ENCODE assay signal across 10 mouse cellular contexts in the genomic region with DNA sequence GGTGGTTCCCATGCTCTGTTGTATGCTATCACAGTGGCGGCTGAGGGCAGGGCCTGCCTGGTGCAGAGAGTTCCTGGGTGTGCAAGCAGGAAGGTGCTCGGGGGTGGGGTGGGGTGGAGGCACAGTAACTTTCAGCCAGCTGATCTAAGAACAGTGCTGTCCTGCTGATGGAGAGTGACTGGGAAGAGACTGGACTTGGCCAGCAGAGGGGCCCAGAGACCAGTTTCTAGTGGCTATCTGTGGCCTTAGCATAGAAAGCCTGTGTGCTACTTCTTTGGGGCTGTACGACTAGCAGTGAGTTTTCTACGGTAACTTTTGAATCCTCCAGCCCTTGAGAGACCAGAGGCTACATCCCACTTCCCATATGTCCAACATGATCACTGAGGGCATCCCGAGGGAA. TPM values are rescaled to one million over a fixed set of nuclear protein-coding genes. Genes with fewer than 3 reads are reported as not detected.
DNase-seq lines count a peak whose midpoint lies in the region; ATAC-seq and TF ChIP-seq lines count a peak whose summit lies in the region.
"Had no signal": no experiment of that assay in that cellular context is flagged by ENCODE, and none has a peak within 500 bp of the region (broad histone marks: within the 10 kb centered on the region; RNA-seq: fewer than 3 reads in every experiment).

No protein-coding gene starts in this region.

- no peaks in the 10 kb centered on the region for H3K4me1 ChIP-seq in liver, embryonic 14.5 days (replicated peaks; ENCODE audit: control insufficient read depth in 2 of 2, insufficient read depth in 2 of 2, low read length in 1 of 2)
- peaks cover 17% of the 10 kb centered on the region; the same call in 1 of the 2 replicates for H3K4me1 ChIP-seq in neural tube, embryonic 12.5 days

- H3K27ac ChIP-seq in liver, embryonic 14.5 days: no peak overlapping the region
- no peak overlapping the region for H3K27ac ChIP-seq in neural tube, embryonic 12.5 days
- H3K27ac ChIP-seq: embryonic facial prominence, embryonic 12.5 days had no signal

- peak; percentile 46; the same call in 1 of the 2 replicates for TF ChIP-seq CTCF in liver, embryonic 14.5 days (IDR thresholded peaks at IDR 0.05; ENCODE audit: low read depth)

- no peak for ATAC-seq in CD4-positive, CD25-positive, alpha-beta regulatory T cell, adult 4 months
- no peak for ATAC-seq in liver, embryonic 14.5 days (ENCODE audit: insufficient read depth)
- ATAC-seq in neural tube, embryonic 12.5 days (ENCODE audit: low FRiP score, low read depth): peak; percentile 70
- ATAC-seq in monocyte, adult 5-6 weeks (replicated peaks; ENCODE audit: insufficient number of reproducible peaks, low FRiP score, low TSS enrichment, poor library complexity, severe bottlenecking): no peak

- no peak overlapping the region for H3K9ac ChIP-seq in liver, embryonic 14.5 days (replicated peaks)
- H3K9ac ChIP-seq in neural tube, embryonic 12.5 days: no peak overlapping the region
- H3K9ac ChIP-seq: embryonic facial prominence, embryonic 12.5 days had no signal

- 32% methylated on average over 5 of the region's 5 CpGs for WGBS in liver, embryonic 14.5 days (ENCODE audit: insufficient replicate concordance)
- 55% methylated on average over 5 of the region's 5 CpGs for WGBS in neural tube, embryonic 12.5 days

- TF ChIP-seq EP300 in liver, embryonic 14.5 days (IDR thresholded peaks at IDR 0.05; ENCODE audit: low read depth): no peak

- no peak overlapping the region for H3K4me3 ChIP-seq in liver, embryonic 14.5 days (ENCODE audit: insufficient read depth in 1 of 2, low read depth in 2 of 2, low read length in 2 of 2)
- no peak overlapping the region for H3K4me3 ChIP-seq in neural tube, embryonic 12.5 days
- H3K4me3 ChIP-seq: embryonic facial prominence, embryonic 12.5 days had no signal

- no peaks in the 10 kb centered on the region for H3K36me3 ChIP-seq in liver, embryonic 14.5 days (replicated peaks; ENCODE audit: control insufficient read depth, insufficient read depth, low read depth)
- H3K36me3 ChIP-seq in neural tube, embryonic 12.5 days: no peaks in the 10 kb centered on the region
- H3K36me3 ChIP-seq: embryonic facial prominence, embryonic 12.5 days had no signal

- intact Hi-C loops in heart, postnatal 36 days (cut with DNase I): loop anchor here (2.0 kb wide), 2 partner anchors 58 to 88 kb away; no protein-coding TSS in a partner anchor

- no peaks in the 10 kb centered on the region for H3K27me3 ChIP-seq in liver, embryonic 14.5 days (ENCODE audit: control insufficient read depth, insufficient read depth, low read length)
- H3K27me3 ChIP-seq in neural tube, embryonic 12.5 days (replicated peaks): peaks cover 8% of the 10 kb centered on the region

- H3K9me3 ChIP-seq in liver, embryonic 14.5 days (ENCODE audit: control insufficient read depth, low read length): no peaks in the 10 kb centered on the region
- no peaks in the 10 kb centered on the region for H3K9me3 ChIP-seq in neural tube, embryonic 12.5 days
- H3K9me3 ChIP-seq: embryonic facial prominence, embryonic 12.5 days had no signal

- peak; percentile 34 for DNase-seq in CD4-positive, CD25-positive, alpha-beta regulatory T cell, adult 2 months (ENCODE audit: low read depth, low spot score)
- peak; percentile 15 for DNase-seq in thymus, postnatal 4 days
- DNase-seq in thymus, postnatal 0 days (ENCODE audit: low spot score): no peak
- DNase-seq in heart, postnatal 36 days: peak; percentile 15 to 32
- no peak for DNase-seq in liver, embryonic 14.5 days (ENCODE audit: low read depth in 3 of 3, low spot score in 3 of 3)

- H3K4me2 ChIP-seq in liver, embryonic 14.5 days (ENCODE audit: low read depth): no peak overlapping the region
- no peak overlapping the region for H3K4me2 ChIP-seq in neural tube, embryonic 12.5 days (replicated peaks)
- H3K4me2 ChIP-seq: embryonic facial prominence, embryonic 12.5 days had no signal

RNA-seq across cellular contexts. Expression of a gene that starts 4.0 kb away (rescaled TPM):
- 1 to 10 TPM; 5.5 to 7.0 TPM for polyA plus RNA-seq in CD4-positive, CD25-positive, alpha-beta regulatory T cell, adult 4 months (2017; shearing (Covaris generic))
- 0.27 and 0.39 TPM in 2 replicates for polyA plus RNA-seq in thymus, postnatal 0 days (2015; fragmentation: Nextera tagmentation; extraction: Ambion mirVana)
- total RNA-seq in heart, postnatal 36 days (2021): not detected
- polyA plus RNA-seq in liver, embryonic 14.5 days (2012; rRNA removed): 0.95 and 1.1 TPM in 2 replicates
- 1.2 and 1.8 TPM in 2 replicates for polyA plus RNA-seq in liver, embryonic 14.5 days (2014; fragmentation: Nextera tagmentation; extraction: Ambion mirVana)
- not detected in 2 replicates for polyA plus RNA-seq in neural tube, embryonic 12.5 days (2016; fragmentation: Nextera tagmentation; extraction: Ambion mirVana)
- 0.78 TPM in 1 of 3 replicates, not detected in the others for total RNA-seq in monocyte, adult 5-6 weeks (2017)
- total RNA-seq: left cerebral cortex, adult 8-10 months had no signal
- polyA plus RNA-seq: embryonic facial prominence, embryonic 12.5 days had no signal

RNA-seq across cellular contexts. Expression of a gene that starts 18.9 kb away (rescaled TPM):
- under 1 TPM in 1 of 2 experiments, not detected in 1; 0.52 TPM for polyA plus RNA-seq in CD4-positive, CD25-positive, alpha-beta regulatory T cell, adult 4 months (2017; shearing (Covaris generic))
- 0.16 and 0.26 TPM in 2 replicates for polyA plus RNA-seq in thymus, postnatal 0 days (2015; fragmentation: Nextera tagmentation; extraction: Ambion mirVana)
- not detected for total RNA-seq in heart, postnatal 36 days (2021)
- 4.9 and 5.3 TPM in 2 replicates for polyA plus RNA-seq in liver, embryonic 14.5 days (2012; rRNA removed)
- polyA plus RNA-seq in liver, embryonic 14.5 days (2014; fragmentation: Nextera tagmentation; extraction: Ambion mirVana): 2.3 and 3.6 TPM in 2 replicates
- not detected in 2 replicates for polyA plus RNA-seq in neural tube, embryonic 12.5 days (2016; fragmentation: Nextera tagmentation; extraction: Ambion mirVana)
- not detected in 3 replicates for total RNA-seq in monocyte, adult 5-6 weeks (2017)
- total RNA-seq: left cerebral cortex, adult 8-10 months had no signal
- polyA plus RNA-seq: embryonic facial prominence, embryonic 12.5 days had no signal

RNA-seq across cellular contexts. Expression of a gene that starts 44.8 kb away (rescaled TPM):
- polyA plus RNA-seq in CD4-positive, CD25-positive, alpha-beta regulatory T cell, adult 4 months (2017; shearing (Covaris generic)): 10 to 100 TPM in 1 of 2 experiments, 1 to 10 TPM in 1; 8.6 to 13.7 TPM
- polyA plus RNA-seq in thymus, postnatal 0 days (2015; fragmentation: Nextera tagmentation; extraction: Ambion mirVana): 14.3 and 16.5 TPM in 2 replicates
- 10 to 100 TPM; 14.4 to 16.3 TPM for total RNA-seq in heart, postnatal 36 days (2021)
- 10.3 and 11.0 TPM in 2 replicates for polyA plus RNA-seq in liver, embryonic 14.5 days (2012; rRNA removed)
- polyA plus RNA-seq in liver, embryonic 14.5 days (2014; fragmentation: Nextera tagmentation; extraction: Ambion mirVana): 3.3 and 6.3 TPM in 2 replicates
- 114 and 120 TPM in 2 replicates for polyA plus RNA-seq in neural tube, embryonic 12.5 days (2016; fragmentation: Nextera tagmentation; extraction: Ambion mirVana)
- total RNA-seq in monocyte, adult 5-6 weeks (2017): 7.6 to 28.3 TPM (median 20.0 TPM) in 3 replicates

Comparison
In these comparisons a context has a peak if more than half of its experiments do, and no peak if none do; other contexts are left out.
1. DNase-seq: peak in CD4-positive, CD25-positive, alpha-beta regulatory T cell, adult 2 months (single experiment), thymus, postnatal 4 days (single experiment) and heart, postnatal 36 days (2 of 2); none in thymus, postnatal 0 days (single experiment) and liver, embryonic 14.5 days (0 of 3).